Mouse (Mus musculus) frontal cortex, adult (tissue): Measurements from ENCODE around the gene Wipi1.

Source experiments
- ATAC-seq: cut with Nextera tagmentation; 2 replicates; pipeline ENCODE4 v1.9.2; 2017; ENCODE audit warnings: mild to moderate bottlenecking, moderate library complexity, mixed read lengths; ENCODE audit not compliant: low TSS enrichment

The Wipi1 gene

GRCm38 (mm10) chr11:109539290-109539689, 72.5 kb downstream of the Wipi1 start:
- no peak for ATAC-seq

DNA sequence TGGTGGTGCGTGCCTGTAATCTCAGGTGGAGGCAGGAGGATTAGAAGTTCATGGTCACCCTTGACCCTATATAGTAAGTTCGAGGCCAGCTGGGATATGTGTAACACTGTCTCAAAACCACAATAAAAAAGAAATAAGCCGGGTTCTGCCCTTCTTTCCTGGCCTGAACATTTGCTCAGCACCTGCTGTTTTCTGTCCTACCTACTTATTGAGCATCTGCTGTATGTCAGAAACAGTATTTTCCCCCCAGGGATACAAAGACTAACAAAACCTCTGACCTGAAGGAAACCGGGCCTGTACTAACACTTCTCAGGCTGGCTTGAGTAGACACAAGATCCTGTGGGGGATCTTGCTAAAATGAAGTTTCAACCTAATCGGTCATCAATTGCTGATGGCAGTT, 74.8 kb downstream of the Wipi1 start:
- ATAC-seq = no peak

DNA sequence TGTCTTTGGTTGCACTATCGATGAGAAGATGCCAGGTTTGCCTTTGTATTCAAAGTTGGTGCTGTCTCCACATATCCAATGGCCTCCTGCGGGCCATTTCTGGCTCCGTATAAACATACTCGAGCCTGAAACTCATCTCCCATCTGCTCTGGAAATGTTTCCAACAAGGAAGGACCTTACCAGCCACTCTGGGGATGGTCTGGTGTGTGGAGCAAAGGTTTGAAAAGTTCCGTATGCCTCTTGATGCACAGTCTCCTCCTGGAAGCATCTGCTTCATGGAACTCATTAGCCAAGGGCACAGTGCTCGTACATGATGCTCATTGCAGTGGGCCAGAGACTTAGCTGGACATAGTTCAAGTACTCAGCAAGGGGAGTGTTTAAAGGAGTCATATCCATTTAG, 75.8 kb downstream of the Wipi1 start:
- ATAC-seq = no peak

- no peak for ATAC-seq
These were observed 81.7 kb downstream of the Wipi1 start for GRCm38 (mm10) chr11:109530030-109530429.

GRCm38 (mm10) chr11:109525571-109525970, 86.2 kb downstream of the Wipi1 start:
- no peak for ATAC-seq

DNA sequence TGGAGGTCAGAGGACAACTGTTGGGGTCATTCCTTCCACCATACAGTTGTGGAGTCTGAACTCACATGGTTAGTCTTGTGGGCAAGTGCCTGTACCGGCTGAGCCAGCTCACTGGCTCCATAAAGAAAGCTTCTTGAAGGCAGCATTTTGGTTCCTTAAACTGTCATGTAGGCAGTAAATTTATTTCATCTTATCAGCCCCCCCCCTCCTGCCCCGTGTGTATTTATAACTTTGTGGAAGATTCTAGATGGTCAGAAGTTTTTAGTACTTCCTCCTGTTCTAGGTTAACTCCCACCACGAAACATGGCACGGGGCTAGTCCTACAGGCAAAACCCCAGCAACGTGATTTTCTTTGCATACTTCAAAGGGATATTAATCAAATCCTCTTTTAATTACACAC, 86.9 kb downstream of the Wipi1 start:
- no peak for ATAC-seq
